Comparison of ENCODE assay signal across 11 mouse cellular contexts in genomic region chr9:80026581-80027021, GRCm38 (mm10). TPM values are rescaled to one million over a fixed set of nuclear protein-coding genes. Genes with fewer than 3 reads are reported as not detected.
DNase-seq lines count a peak whose midpoint lies in the region; ATAC-seq lines count a peak whose summit lies in the region.
"Had no signal": no experiment of that assay in that cellular context is flagged by ENCODE, and none has a peak within 500 bp of the region (broad histone marks: within the 10 kb centered on the region; RNA-seq: fewer than 3 reads in every experiment).

No protein-coding gene starts in this region.

- peak overlapping the region; percentile 70 for H3K27ac ChIP-seq in heart, embryonic 13.5 days (replicated peaks)
- no peak overlapping the region for H3K27ac ChIP-seq in kidney, embryonic 14.5 days (ENCODE audit: low read depth, low read length)
- H3K27ac ChIP-seq in midbrain, embryonic 13.5 days = no peak overlapping the region
- H3K27ac ChIP-seq: forebrain, embryonic 13.5 days; limb, embryonic 15.5 days; midbrain, embryonic 12.5 days; neural tube, embryonic 15.5 days had no signal

- H3K4me1 ChIP-seq in heart, embryonic 13.5 days = peaks cover 23% of the 10 kb centered on the region
- no peaks in the 10 kb centered on the region for H3K4me1 ChIP-seq in kidney, embryonic 14.5 days (ENCODE audit: control insufficient read depth, insufficient read depth, low read length)
- no peaks in the 10 kb centered on the region for H3K4me1 ChIP-seq in midbrain, embryonic 13.5 days (replicated peaks)
- H3K4me1 ChIP-seq: forebrain, embryonic 13.5 days; limb, embryonic 15.5 days; midbrain, embryonic 12.5 days; neural tube, embryonic 15.5 days had no signal

- DNase-seq in heart, postnatal 25 days (ENCODE audit: low spot score) = no peak
- no peak for DNase-seq in kidney, postnatal 25 days
- DNase-seq in lung, postnatal 36 days = peak; percentile 18
- no peak for DNase-seq in lung, postnatal 10 days

- intact Hi-C loops in heart, postnatal 25 days (cut with DNase I) = no loop called here

- H3K4me2 ChIP-seq in heart, embryonic 13.5 days = peak overlapping the region; percentile 34
- no peak overlapping the region for H3K4me2 ChIP-seq in kidney, embryonic 14.5 days (replicated peaks; ENCODE audit: low read depth, low read length)
- no peak overlapping the region for H3K4me2 ChIP-seq in midbrain, embryonic 13.5 days (replicated peaks)
- H3K4me2 ChIP-seq: forebrain, embryonic 13.5 days; limb, embryonic 15.5 days; midbrain, embryonic 12.5 days; neural tube, embryonic 15.5 days had no signal

- no peaks in the 10 kb centered on the region for H3K36me3 ChIP-seq in heart, embryonic 13.5 days
- no peaks in the 10 kb centered on the region for H3K36me3 ChIP-seq in kidney, embryonic 14.5 days (ENCODE audit: control insufficient read depth, insufficient read depth, low read length)
- no peaks in the 10 kb centered on the region for H3K36me3 ChIP-seq in midbrain, embryonic 13.5 days
- H3K36me3 ChIP-seq: limb, embryonic 15.5 days; midbrain, embryonic 12.5 days; neural tube, embryonic 15.5 days had no signal

- H3K4me3 ChIP-seq in heart, embryonic 13.5 days = no peak overlapping the region
- H3K4me3 ChIP-seq in kidney, embryonic 14.5 days (ENCODE audit: low read length) = no peak overlapping the region
- H3K4me3 ChIP-seq in midbrain, embryonic 13.5 days (replicated peaks) = no peak overlapping the region
- H3K4me3 ChIP-seq: forebrain, embryonic 13.5 days; limb, embryonic 15.5 days; midbrain, embryonic 12.5 days; neural tube, embryonic 15.5 days had no signal

- H3K27me3 ChIP-seq in heart, embryonic 13.5 days (replicated peaks) = no peaks in the 10 kb centered on the region
- no peaks in the 10 kb centered on the region for H3K27me3 ChIP-seq in kidney, embryonic 14.5 days (ENCODE audit: control insufficient read depth, insufficient read depth, low read length)
- no peaks in the 10 kb centered on the region for H3K27me3 ChIP-seq in midbrain, embryonic 13.5 days
- H3K27me3 ChIP-seq: forebrain, embryonic 13.5 days; limb, embryonic 15.5 days; midbrain, embryonic 12.5 days; neural tube, embryonic 15.5 days had no signal

- ATAC-seq in heart, embryonic 13.5 days (ENCODE audit: extremely low read depth, insufficient number of reproducible peaks, low FRiP score, low TSS enrichment) = no peak
- ATAC-seq in kidney, embryonic 14.5 days (ENCODE audit: low FRiP score, low TSS enrichment) = peak; percentile 69; the same call in 1 of the 2 replicates
- ATAC-seq in midbrain, embryonic 13.5 days = no peak

- H3K9me3 ChIP-seq in heart, embryonic 13.5 days = no peaks in the 10 kb centered on the region
- no peaks in the 10 kb centered on the region for H3K9me3 ChIP-seq in kidney, embryonic 14.5 days (ENCODE audit: control insufficient read depth, low read length)
- H3K9me3 ChIP-seq in midbrain, embryonic 13.5 days = no peaks in the 10 kb centered on the region
- H3K9me3 ChIP-seq: forebrain, embryonic 13.5 days; limb, embryonic 15.5 days; midbrain, embryonic 12.5 days; neural tube, embryonic 15.5 days had no signal

- H3K9ac ChIP-seq in heart, embryonic 13.5 days = no peak overlapping the region
- H3K9ac ChIP-seq in kidney, embryonic 14.5 days (ENCODE audit: low read depth, low read length) = no peak overlapping the region
- no peak overlapping the region for H3K9ac ChIP-seq in midbrain, embryonic 13.5 days (replicated peaks)
- H3K9ac ChIP-seq: forebrain, embryonic 13.5 days; limb, embryonic 15.5 days; midbrain, embryonic 12.5 days; neural tube, embryonic 15.5 days had no signal

- WGBS in heart, embryonic 13.5 days = 35% methylated on average over 6 of the region's 6 CpGs
- 51% methylated on average over 6 of the region's 6 CpGs for WGBS in kidney, embryonic 14.5 days
- 75% methylated on average over 6 of the region's 6 CpGs for WGBS in midbrain, embryonic 13.5 days

RNA-seq across cellular contexts. Expression of gene Filip1, which starts 13.9 kb away (rescaled TPM):
- 24.5 and 27.3 TPM in 2 replicates for polyA plus RNA-seq in heart, embryonic 13.5 days (2015; fragmentation: Nextera tagmentation; extraction: Ambion mirVana)
- 100 to 1,000 TPM; 122 to 129 TPM for total RNA-seq in heart, postnatal 25 days (2021)
- polyA plus RNA-seq in kidney, embryonic 14.5 days (2014; fragmentation: Nextera tagmentation; extraction: Ambion mirVana) = 1.9 and 4.5 TPM in 2 replicates
- 4.6 and 5.0 TPM in 2 replicates for polyA plus RNA-seq in midbrain, embryonic 13.5 days (2015; fragmentation: Nextera tagmentation; extraction: Ambion mirVana)

RNA-seq across cellular contexts. Expression of gene Senp6, which starts 40.1 kb away (rescaled TPM):
- 32.4 and 32.6 TPM in 2 replicates for polyA plus RNA-seq in heart, embryonic 13.5 days (2015; fragmentation: Nextera tagmentation; extraction: Ambion mirVana)
- total RNA-seq in heart, postnatal 25 days (2021) = 10 to 100 TPM; 64.3 to 65.3 TPM
- 73.5 and 82.3 TPM in 2 replicates for polyA plus RNA-seq in kidney, embryonic 14.5 days (2014; fragmentation: Nextera tagmentation; extraction: Ambion mirVana)
- polyA plus RNA-seq in midbrain, embryonic 13.5 days (2015; fragmentation: Nextera tagmentation; extraction: Ambion mirVana) = 57.7 and 63.6 TPM in 2 replicates
